Mouse (Mus musculus): Measurements from ENCODE around the gene Lrrk1. TPM values are rescaled to one million over a fixed set of nuclear protein-coding genes. Genes with fewer than 3 reads are reported as not detected.

The Lrrk1 gene
- polyA plus RNA-seq, 2 experiments = 2.3 to 3.1 TPM

DNA sequence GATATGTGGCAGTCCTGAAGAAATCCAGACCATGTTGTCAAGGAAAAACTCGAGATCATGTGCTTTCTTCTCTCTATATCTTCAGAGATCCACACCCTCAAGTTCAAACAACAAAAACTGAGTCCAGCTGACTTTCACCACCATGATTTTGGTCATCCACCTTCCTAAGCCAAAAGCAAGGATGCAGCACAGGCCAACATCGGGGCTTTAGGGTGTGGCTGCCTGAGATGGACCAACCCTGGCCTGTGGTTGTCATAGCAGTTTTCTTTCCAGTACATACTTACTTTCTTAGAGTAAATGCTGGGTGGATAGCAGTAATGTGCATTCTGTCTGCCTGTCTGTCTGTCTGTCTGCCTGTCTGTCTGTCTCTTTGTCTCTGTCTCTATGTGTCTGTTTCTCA is 22.7 kb downstream of the Lrrk1 start:
- H3K36me3 ChIP-seq (replicated peaks; ENCODE audit: control insufficient read depth, insufficient read depth, low read depth) = no peaks in the 10 kb centered on the region
- WGBS (ENCODE audit: insufficient replicate concordance) = 59% methylated on average over 2 of the region's 2 CpGs
- no peak for ATAC-seq (ENCODE audit: insufficient read depth)

DNA sequence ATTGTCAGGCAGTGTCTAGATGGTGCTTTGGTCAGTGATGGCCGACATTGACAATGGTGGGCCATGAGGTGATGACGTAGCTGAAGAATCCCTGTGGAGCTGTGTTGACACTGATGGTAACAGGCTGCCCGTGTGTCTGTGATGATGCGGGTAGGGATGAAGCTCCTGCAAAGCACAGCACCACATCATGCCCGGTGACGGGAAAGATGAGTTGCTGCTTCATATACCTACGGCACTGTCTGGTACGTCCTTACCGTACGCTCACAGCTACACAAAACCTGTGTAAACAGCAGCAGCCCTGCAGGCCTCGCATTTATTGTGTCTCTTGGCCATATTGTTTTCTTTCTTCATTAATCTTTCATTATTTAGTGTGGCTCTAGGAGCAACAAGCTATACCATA is 23.7 kb downstream of the Lrrk1 start:
- Histone ChIP-seq H3K9me3 (ENCODE audit: control insufficient read depth, low read length) (no peaks in the 10 kb centered on the region; the same call in 1 of the 2 replicates), H3K27me3 (ENCODE audit: control insufficient read depth, insufficient read depth, low read length) (no peaks in the 10 kb centered on the region), H3K27ac (no peak overlapping the region), H3K4me1 (replicated peaks; ENCODE audit: control insufficient read depth in 2 of 2, insufficient read depth in 2 of 2, low read length in 1 of 2) (peaks cover 0 to 5% of the 10 kb centered on the region in 2 experiments; a peak in 2 of 4 replicates), H3K4me3 (ENCODE audit: insufficient read depth in 1 of 2, low read depth in 2 of 2, low read length in 2 of 2) (no peak overlapping the region), H3K36me3 (replicated peaks; ENCODE audit: control insufficient read depth, insufficient read depth, low read depth) (no peaks in the 10 kb centered on the region), H3K4me2 (ENCODE audit: low read depth) (no peak overlapping the region), H3K9ac (replicated peaks) (no peak overlapping the region)
- ATAC-seq (ENCODE audit: insufficient read depth) = no peak
- WGBS (ENCODE audit: insufficient replicate concordance) = 79% methylated on average over 11 of the region's 11 CpGs
- no peak for TF ChIP-seq CTCF (IDR thresholded peaks at IDR 0.05; ENCODE audit: low read depth)
- TF ChIP-seq EP300 (IDR thresholded peaks at IDR 0.05; ENCODE audit: low read depth) = no peak
- no peak for DNase-seq (ENCODE audit: low read depth in 3 of 3, low spot score in 3 of 3)

More for the DNA sequence above, 22.7 kb downstream of the Lrrk1 start:
- Histone ChIP-seq H3K9ac (replicated peaks) (no peak overlapping the region), H3K27ac (no peak overlapping the region), H3K4me1 (replicated peaks; ENCODE audit: control insufficient read depth in 2 of 2, insufficient read depth in 2 of 2, low read length in 1 of 2) (peaks cover 0 to 9% of the 10 kb centered on the region in 2 experiments; a peak in 2 of 4 replicates), H3K4me3 (ENCODE audit: insufficient read depth in 1 of 2, low read depth in 2 of 2, low read length in 2 of 2) (no peak overlapping the region), H3K4me2 (ENCODE audit: low read depth) (no peak overlapping the region), H3K9me3 (ENCODE audit: control insufficient read depth, low read length) (no peaks in the 10 kb centered on the region; the same call in 1 of the 2 replicates), H3K27me3 (ENCODE audit: control insufficient read depth, insufficient read depth, low read length) (no peaks in the 10 kb centered on the region)
- no peak for DNase-seq (ENCODE audit: low read depth in 3 of 3, low spot score in 3 of 3)
- TF ChIP-seq CTCF (IDR thresholded peaks at IDR 0.05; ENCODE audit: low read depth) (no peak), EP300 (IDR thresholded peaks at IDR 0.05; ENCODE audit: low read depth) (no peak)

DNA sequence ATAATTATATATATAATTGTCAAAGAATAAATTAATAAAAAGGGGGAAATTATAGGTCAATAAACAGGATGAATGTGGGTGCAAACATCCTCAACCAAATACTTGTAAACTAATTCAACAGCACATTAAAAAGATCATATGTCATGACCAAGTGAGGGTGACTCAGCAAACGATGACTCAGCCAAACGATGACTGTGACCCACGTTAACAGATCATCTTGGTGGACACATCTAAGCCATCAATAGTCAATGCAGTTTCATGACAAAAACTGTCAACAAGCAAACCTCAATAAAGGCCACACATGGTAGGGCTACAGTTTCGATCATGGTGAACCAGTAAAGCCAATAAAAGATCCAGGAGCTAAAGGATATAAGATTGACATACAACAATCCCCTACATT is 29.1 kb downstream of the Lrrk1 start:
- H3K9me3 ChIP-seq (ENCODE audit: control insufficient read depth, low read length) = no peaks in the 10 kb centered on the region; the same call in 1 of the 2 replicates
- no peak; the same call in 1 of the 2 replicates for ATAC-seq (ENCODE audit: insufficient read depth)
- H3K4me2 ChIP-seq (ENCODE audit: low read depth) = no peak overlapping the region
- H3K4me1 ChIP-seq (replicated peaks; ENCODE audit: control insufficient read depth in 2 of 2, insufficient read depth in 2 of 2, low read length in 1 of 2) = peaks cover 6 to 12% of the 10 kb centered on the region in 2 experiments; a peak in 3 of 4 replicates
- no peaks in the 10 kb centered on the region for H3K27me3 ChIP-seq (ENCODE audit: control insufficient read depth, insufficient read depth, low read length)
- peak in 2 of 3 experiments; percentile 26 to 31 for DNase-seq (ENCODE audit: low read depth in 3 of 3, low spot score in 3 of 3)
- WGBS (ENCODE audit: insufficient replicate concordance) = 54% methylated on average over 4 of the region's 4 CpGs
- H3K27ac ChIP-seq = no peak overlapping the region
- no peaks in the 10 kb centered on the region for H3K36me3 ChIP-seq (replicated peaks; ENCODE audit: control insufficient read depth, insufficient read depth, low read depth)
- no peak for TF ChIP-seq CTCF (IDR thresholded peaks at IDR 0.05; ENCODE audit: low read depth)
- no peak for TF ChIP-seq EP300 (IDR thresholded peaks at IDR 0.05; ENCODE audit: low read depth)
- H3K9ac ChIP-seq (replicated peaks) = no peak overlapping the region
- no peak overlapping the region for H3K4me3 ChIP-seq (ENCODE audit: insufficient read depth in 1 of 2, low read depth in 2 of 2, low read length in 2 of 2)

DNA sequence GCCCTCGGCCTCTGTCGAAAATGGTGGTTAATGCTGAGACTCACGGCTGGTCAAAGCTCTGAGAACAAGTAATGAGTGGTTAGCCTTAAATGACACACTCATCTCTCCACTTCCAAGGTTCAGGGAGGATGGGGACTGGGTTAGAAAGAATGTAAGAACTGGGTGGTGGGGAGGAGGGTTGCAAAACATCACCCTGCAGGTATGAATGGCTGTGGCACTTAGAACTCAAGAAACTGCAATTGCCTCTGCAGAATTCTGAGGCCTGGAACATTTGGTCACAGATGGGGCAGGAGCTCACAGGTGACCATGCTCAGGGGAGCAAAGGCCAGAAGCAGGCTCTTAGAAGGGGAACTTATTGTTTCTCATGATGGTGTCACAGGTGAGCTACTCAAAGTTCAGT is 29.7 kb downstream of the Lrrk1 start:
- no peak for ATAC-seq (ENCODE audit: insufficient read depth)
- Histone ChIP-seq H3K4me2 (ENCODE audit: low read depth) (no peak overlapping the region), H3K4me1 (replicated peaks; ENCODE audit: control insufficient read depth in 2 of 2, insufficient read depth in 2 of 2, low read length in 1 of 2) (peaks cover 6 to 12% of the 10 kb centered on the region in 2 experiments; a peak in 3 of 4 replicates), H3K27me3 (ENCODE audit: control insufficient read depth, insufficient read depth, low read length) (no peaks in the 10 kb centered on the region), H3K9ac (replicated peaks) (no peak overlapping the region), H3K4me3 (ENCODE audit: insufficient read depth in 1 of 2, low read depth in 2 of 2, low read length in 2 of 2) (no peak overlapping the region), H3K27ac (no peak overlapping the region), H3K36me3 (replicated peaks; ENCODE audit: control insufficient read depth, insufficient read depth, low read depth) (no peaks in the 10 kb centered on the region), H3K9me3 (ENCODE audit: control insufficient read depth, low read length) (no peaks in the 10 kb centered on the region; the same call in 1 of the 2 replicates)
- TF ChIP-seq EP300 (IDR thresholded peaks at IDR 0.05; ENCODE audit: low read depth) (no peak), CTCF (IDR thresholded peaks at IDR 0.05; ENCODE audit: low read depth) (no peak)
- no peak for DNase-seq (ENCODE audit: low read depth in 3 of 3, low spot score in 3 of 3)
- 70% methylated on average over 3 of the region's 3 CpGs for WGBS (ENCODE audit: insufficient replicate concordance)

DNA sequence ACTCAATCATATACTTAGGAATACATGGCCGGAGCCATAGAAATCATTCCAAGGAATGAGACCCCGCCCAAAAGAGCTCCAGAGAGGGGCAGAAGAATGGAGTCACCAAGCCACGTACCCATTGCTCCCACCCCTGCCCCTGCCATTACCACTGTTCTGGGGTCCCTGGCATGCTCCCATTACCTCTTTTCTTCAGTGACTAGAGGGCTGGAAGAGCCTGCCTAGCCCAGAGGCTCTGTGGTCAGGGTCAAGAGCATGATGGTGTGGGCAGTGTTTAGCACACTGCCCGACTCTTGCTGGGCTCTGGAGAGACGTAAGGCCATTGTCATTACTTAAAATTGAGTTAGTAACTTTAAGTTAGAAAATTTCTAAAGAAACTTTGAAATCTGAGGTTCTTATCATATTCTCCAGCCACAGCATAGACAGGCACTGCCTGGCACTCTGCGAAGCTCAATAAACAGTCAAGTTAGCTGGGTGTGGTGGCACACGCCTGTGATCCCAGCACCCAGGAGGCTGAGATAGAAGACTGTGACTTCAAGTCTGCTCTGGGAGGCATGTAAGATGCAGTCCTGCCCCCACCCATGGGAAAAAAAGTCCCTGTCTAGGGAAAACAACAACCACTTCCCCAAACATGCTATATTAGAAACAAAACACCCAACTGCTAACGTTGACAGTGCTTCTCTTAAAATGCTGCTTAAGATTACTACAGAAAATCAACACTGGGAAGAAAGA is 32.2 kb downstream of the Lrrk1 start:
- H3K4me3 ChIP-seq (ENCODE audit: insufficient read depth in 1 of 2, low read depth in 2 of 2, low read length in 2 of 2) = no peak overlapping the region
- H3K27me3 ChIP-seq (ENCODE audit: control insufficient read depth, insufficient read depth, low read length) = no peaks in the 10 kb centered on the region
- H3K36me3 ChIP-seq (replicated peaks; ENCODE audit: control insufficient read depth, insufficient read depth, low read depth) = no peaks in the 10 kb centered on the region
- 50% methylated on average over 8 of the region's 8 CpGs for WGBS (ENCODE audit: insufficient replicate concordance)
- no peak overlapping the region for H3K27ac ChIP-seq
- ATAC-seq (ENCODE audit: insufficient read depth) (peak; percentile 68), DNase-seq (ENCODE audit: low read depth in 3 of 3, low spot score in 3 of 3) (peak in 1 of 3 experiments; percentile 12)
- H3K4me1 ChIP-seq (replicated peaks; ENCODE audit: control insufficient read depth in 2 of 2, insufficient read depth in 2 of 2, low read length in 1 of 2) = peaks cover 6 to 12% of the 10 kb centered on the region in 2 experiments; a peak in 3 of 4 replicates
- H3K9me3 ChIP-seq (ENCODE audit: control insufficient read depth, low read length) = no peaks in the 10 kb centered on the region
- no peak overlapping the region for H3K9ac ChIP-seq (replicated peaks)
- TF ChIP-seq EP300 (IDR thresholded peaks at IDR 0.05; ENCODE audit: low read depth) (no peak), CTCF (IDR thresholded peaks at IDR 0.05; ENCODE audit: low read depth) (no peak)
- no peak overlapping the region for H3K4me2 ChIP-seq (ENCODE audit: low read depth)

All from liver, embryonic 14.5 days (tissue).